8 mouse cellular contexts compared by ENCODE assay signal in the genomic region with DNA sequence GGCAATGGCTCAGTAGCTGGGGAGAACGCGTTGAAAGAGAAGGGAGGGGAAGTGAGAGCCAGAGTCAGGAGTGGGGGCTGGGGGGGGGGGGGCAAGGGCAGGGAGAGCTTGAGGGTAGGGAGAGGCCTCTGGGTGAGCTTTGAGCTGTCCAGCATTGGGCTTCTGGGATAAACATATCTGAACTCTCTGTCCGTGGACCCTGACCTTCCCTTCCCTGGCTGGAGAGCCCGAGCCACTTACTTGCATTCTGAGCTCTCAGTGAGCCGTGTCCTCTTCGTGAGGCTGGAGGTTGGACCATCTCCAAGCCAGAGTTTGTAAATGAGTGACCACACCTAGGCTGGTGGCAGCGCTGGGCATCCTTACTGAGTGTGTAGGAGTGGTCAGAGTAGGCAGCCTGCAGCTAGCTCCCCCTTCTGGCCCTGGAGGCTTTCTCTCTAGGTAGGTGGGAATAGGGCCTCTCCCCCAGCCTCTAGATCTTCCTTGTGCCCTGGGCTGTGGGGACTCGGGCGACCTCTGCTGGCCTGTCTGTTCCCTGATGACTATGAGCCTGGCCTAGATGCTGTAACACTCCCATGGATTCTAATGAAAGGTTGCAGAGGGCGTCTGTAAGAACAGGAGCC. TPM values are rescaled to one million over a fixed set of nuclear protein-coding genes. Genes with fewer than 3 reads are reported as not detected.
DNase-seq lines count a peak whose midpoint lies in the region; ATAC-seq and TF ChIP-seq lines count a peak whose summit lies in the region.

No protein-coding gene starts in this region.

- 29% methylated on average over 10 of the region's 10 CpGs for WGBS in cerebellum, adult 2 months
- WGBS in forebrain, postnatal 0 days, result 29% methylated on average over 10 of the region's 10 CpGs
- 29% methylated on average over 10 of the region's 10 CpGs for WGBS in hindbrain, embryonic 14.5 days

- H3K4me1 ChIP-seq in cerebellum, adult 2 months (ENCODE audit: control insufficient read depth, insufficient read depth, low read length), result no peaks in the 10 kb centered on the region
- H3K4me1 ChIP-seq in forebrain, postnatal 0 days (ENCODE audit: insufficient read depth), result no peaks in the 10 kb centered on the region
- H3K4me1 ChIP-seq in hindbrain, embryonic 14.5 days (replicated peaks; ENCODE audit: control insufficient read depth, insufficient read depth, low read length), result no peaks in the 10 kb centered on the region

- H3K36me3 ChIP-seq in forebrain, postnatal 0 days (ENCODE audit: insufficient read depth), result no peaks in the 10 kb centered on the region
- H3K36me3 ChIP-seq in hindbrain, embryonic 14.5 days (replicated peaks; ENCODE audit: control insufficient read depth, insufficient read depth), result no peaks in the 10 kb centered on the region

- peak; percentile 88 for ATAC-seq in forebrain, postnatal 0 days
- peak; percentile 66; the same call in 1 of the 2 replicates for ATAC-seq in hindbrain, embryonic 14.5 days (ENCODE audit: low FRiP score)

- H3K4me2 ChIP-seq in forebrain, postnatal 0 days (ENCODE audit: low read depth), result no peak overlapping the region
- no peak overlapping the region for H3K4me2 ChIP-seq in hindbrain, embryonic 14.5 days (replicated peaks)

- no peak for TF ChIP-seq POLR2A in cerebellum, adult 2 months (IDR thresholded peaks at IDR 0.05; ENCODE audit: borderline replicate concordance, insufficient read depth, low read length)

- DNase-seq in T-cell, adult 2 months (ENCODE audit: low spot score), result peak; percentile 79
- DNase-seq in cerebellum, adult 2 months, result peak; percentile 22 to 32
- peak; percentile 27 for DNase-seq in forebrain, postnatal 0 days
- peak; percentile 57 for DNase-seq in hindbrain, embryonic 14.5 days (ENCODE audit: low spot score)
- peak; percentile 74 to 78 for DNase-seq in layer of hippocampus, postnatal 10 days (ENCODE audit: low spot score in 2 of 2)
- DNase-seq in lung, postnatal 25 days (ENCODE audit: low spot score), result peak; percentile 66
- DNase-seq in right cerebral cortex, adult 2 months (ENCODE audit: low spot score in 2 of 2), result peak; percentile 48 to 52
- peak; percentile 91 for DNase-seq in yolk sac, embryonic 10.5 days (ENCODE audit: low spot score)

- H3K27ac ChIP-seq in cerebellum, adult 2 months (ENCODE audit: insufficient read depth, low read length), result no peak overlapping the region
- no peak overlapping the region for H3K27ac ChIP-seq in forebrain, postnatal 0 days (ENCODE audit: low read depth, low read length)
- no peak overlapping the region for H3K27ac ChIP-seq in hindbrain, embryonic 14.5 days

- TF ChIP-seq CTCF in cerebellum, adult 2 months (IDR thresholded peaks at IDR 0.05; ENCODE audit: borderline replicate concordance, insufficient read depth, low read depth, low read length), result peak; percentile 47; the same call in 1 of the 2 replicates
- peak; percentile 65 for TF ChIP-seq CTCF in forebrain, postnatal 0 days (IDR thresholded peaks at IDR 0.05; ENCODE audit: low read depth)

- no peak overlapping the region for H3K9ac ChIP-seq in forebrain, postnatal 0 days
- no peak overlapping the region for H3K9ac ChIP-seq in hindbrain, embryonic 14.5 days

- H3K9me3 ChIP-seq in forebrain, postnatal 0 days (ENCODE audit: low read length), result no peaks in the 10 kb centered on the region
- no peaks in the 10 kb centered on the region for H3K9me3 ChIP-seq in hindbrain, embryonic 14.5 days (ENCODE audit: control insufficient read depth, low read length)

- no peak overlapping the region for H3K4me3 ChIP-seq in cerebellum, adult 2 months (replicated peaks; ENCODE audit: insufficient read depth, low read depth, low read length)
- H3K4me3 ChIP-seq in forebrain, postnatal 0 days (ENCODE audit: low read depth, low read length), result no peak overlapping the region
- no peak overlapping the region for H3K4me3 ChIP-seq in hindbrain, embryonic 14.5 days (replicated peaks; ENCODE audit: low read length)

- no peaks in the 10 kb centered on the region for H3K27me3 ChIP-seq in cerebellum, adult 2 months (ENCODE audit: control insufficient read depth, insufficient read depth, low read length)
- no peaks in the 10 kb centered on the region for H3K27me3 ChIP-seq in forebrain, postnatal 0 days (ENCODE audit: insufficient read depth, low read length)
- H3K27me3 ChIP-seq in hindbrain, embryonic 14.5 days (ENCODE audit: control insufficient read depth, insufficient read depth, low read length), result no peaks in the 10 kb centered on the region

RNA-seq across cellular contexts. Expression of a gene that starts 12.3 kb away (rescaled TPM):
- polyA plus RNA-seq in cerebellum, adult 2 months (2012; rRNA removed), result 0.57 and 0.77 TPM in 2 replicates
- total RNA-seq in forebrain, postnatal 0 days (2014; rRNA removed), result 0.15 and 0.43 TPM in 2 replicates
- polyA plus RNA-seq in forebrain, postnatal 0 days (2015; fragmentation: Nextera tagmentation; extraction: Ambion mirVana), result 0.13 and 0.22 TPM in 2 replicates
- 0.25 and 0.46 TPM in 2 replicates for polyA plus RNA-seq in hindbrain, embryonic 14.5 days (2014; fragmentation: Nextera tagmentation; extraction: Ambion mirVana)
- under 1 TPM; 0.14 to 0.16 TPM for total RNA-seq in layer of hippocampus, postnatal 10 days (2021)

RNA-seq across cellular contexts. Expression of a gene that starts 14.5 kb away (rescaled TPM):
- polyA plus RNA-seq in cerebellum, adult 2 months (2012; rRNA removed), result not detected in 2 replicates
- total RNA-seq in forebrain, postnatal 0 days (2014; rRNA removed), result not detected in 2 replicates
- not detected in 2 replicates for polyA plus RNA-seq in forebrain, postnatal 0 days (2015; fragmentation: Nextera tagmentation; extraction: Ambion mirVana)
- not detected in 2 replicates for polyA plus RNA-seq in hindbrain, embryonic 14.5 days (2014; fragmentation: Nextera tagmentation; extraction: Ambion mirVana)
- total RNA-seq in layer of hippocampus, postnatal 10 days (2021), result not detected

RNA-seq across cellular contexts. Expression of a gene that starts 40.5 kb away (rescaled TPM):
- polyA plus RNA-seq in cerebellum, adult 2 months (2012; rRNA removed), result 3.5 and 3.7 TPM in 2 replicates
- total RNA-seq in forebrain, postnatal 0 days (2014; rRNA removed), result 4.5 and 14.8 TPM in 2 replicates
- polyA plus RNA-seq in forebrain, postnatal 0 days (2015; fragmentation: Nextera tagmentation; extraction: Ambion mirVana), result 3.7 and 4.9 TPM in 2 replicates
- polyA plus RNA-seq in hindbrain, embryonic 14.5 days (2014; fragmentation: Nextera tagmentation; extraction: Ambion mirVana), result 10.5 and 10.6 TPM in 2 replicates
- 10 to 100 TPM in 1 of 2 experiments, 1 to 10 TPM in 1; 9.0 to 10.4 TPM for total RNA-seq in layer of hippocampus, postnatal 10 days (2021)

Comparison
In these comparisons a context has a peak if more than half of its experiments do, and no peak if none do; other contexts are left out.
1. DNase-seq: peak in every context shown above with its lines; median percentile 91 in yolk sac, embryonic 10.5 days; 79 in T-cell, adult 2 months; 76 in layer of hippocampus, postnatal 10 days; 66 in lung, postnatal 25 days; 57 in hindbrain, embryonic 14.5 days; 50 in right cerebral cortex, adult 2 months; 27 in cerebellum, adult 2 months; 27 in forebrain, postnatal 0 days.